Mouse (Mus musculus) frontal cortex, postnatal 14 days (tissue): Measurements from ENCODE around the gene Dnmt3a.
A peak's percentile ranks its signal among the peaks of the same experiment; 100 is the strongest.

Experiments
- DNase-seq, 2 experiments: peaks; one replicate each; pipeline ENCODE4 v3.0.0; 2022; ENCODE audit warnings: low spot score in 2 of 2

Gene Dnmt3a

GRCm38 (mm10) chr12:3852521-3852920 is 46.7 kb downstream of the Dnmt3a start:
- no peak for DNase-seq

- no peak for DNase-seq
Observed at GRCm38 (mm10) chr12:3854419-3854818, 48.6 kb downstream of the Dnmt3a start.

- DNase-seq, result no peak
Observed at GRCm38 (mm10) chr12:3855762-3856501, 50.1 kb downstream of the Dnmt3a start.

- no peak for DNase-seq
Observed at GRCm38 (mm10) chr12:3856748-3857147, 50.9 kb downstream of the Dnmt3a start.

- no peak for DNase-seq
Observed at GRCm38 (mm10) chr12:3857231-3857630, 51.4 kb downstream of the Dnmt3a start.

- DNase-seq, result no peak
Observed at GRCm38 (mm10) chr12:3857773-3858172, 52.0 kb downstream of the Dnmt3a start.

- no peak for DNase-seq
Observed at GRCm38 (mm10) chr12:3858754-3859153, 52.9 kb downstream of the Dnmt3a start.

- no peak for DNase-seq
Observed at GRCm38 (mm10) chr12:3859545-3859944, 53.7 kb downstream of the Dnmt3a start.

- DNase-seq, result no peak
Observed at GRCm38 (mm10) chr12:3860005-3860404, 54.2 kb downstream of the Dnmt3a start.

- no peak for DNase-seq
Observed at GRCm38 (mm10) chr12:3861665-3862228, 55.9 kb downstream of the Dnmt3a start.

- DNase-seq, result peak in 1 of 2 experiments; percentile 8
Observed at GRCm38 (mm10) chr12:3862253-3862652, 56.4 kb downstream of the Dnmt3a start.

- DNase-seq, result no peak
Observed at GRCm38 (mm10) chr12:3864208-3864607, 58.4 kb downstream of the Dnmt3a start.

GRCm38 (mm10) chr12:3865594-3865993 is 59.8 kb downstream of the Dnmt3a start:
- no peak for DNase-seq

- DNase-seq, result no peak
Observed at GRCm38 (mm10) chr12:3866654-3867370, 61.0 kb downstream of the Dnmt3a start.

- no peak for DNase-seq
Observed at GRCm38 (mm10) chr12:3868115-3868514, 62.3 kb downstream of the Dnmt3a start.

GRCm38 (mm10) chr12:3868676-3869458 is 63.1 kb downstream of the Dnmt3a start:
- peak in 1 of 2 experiments; percentile 32 for DNase-seq

GRCm38 (mm10) chr12:3870024-3870423 is 64.2 kb downstream of the Dnmt3a start:
- no peak for DNase-seq

GRCm38 (mm10) chr12:3870859-3871462 is 65.2 kb downstream of the Dnmt3a start:
- no peak for DNase-seq

- peak; percentile 60 to 65 for DNase-seq
Observed at GRCm38 (mm10) chr12:3871637-3872036, 65.8 kb downstream of the Dnmt3a start.

GRCm38 (mm10) chr12:3872410-3873230 is 66.8 kb downstream of the Dnmt3a start:
- DNase-seq, result no peak

GRCm38 (mm10) chr12:3875474-3875873 is 69.7 kb downstream of the Dnmt3a start:
- no peak for DNase-seq
